Mouse (Mus musculus) forebrain, embryonic 15.5 days (tissue): ENCODE data around the gene Tab2. TPM values are rescaled to one million over a fixed set of nuclear protein-coding genes. Genes with fewer than 3 reads are reported as not detected.

Source experiments
- ATAC-seq: fragments of 200-750 bp; cut with Nextera tagmentation; replicated peaks from 2 replicates; pipeline ENCODE4 v1.8.0; 2017; ENCODE audit warnings: mild to moderate bottlenecking, moderate TSS enrichment, moderate library complexity
- H3K27ac ChIP-seq: fragments of 300-500 bp; sonication (generic); replicated peaks from 2 replicates; pipeline ENCODE4 v1.5.1; 2015; ENCODE audit warnings: mild to moderate bottlenecking, inconsistent platforms
- H3K27me3 ChIP-seq: fragments of 300-500 bp; sonication (generic); 2 replicates; pipeline ENCODE4 v1.6.1; 2015; ENCODE audit warnings: inconsistent platforms
- H3K36me3 ChIP-seq: fragments of 300-500 bp; sonication (generic); 2 replicates; pipeline ENCODE4 v1.6.1; 2015; ENCODE audit warnings: mild to moderate bottlenecking, inconsistent platforms
- H3K4me1 ChIP-seq: fragments of 300-500 bp; sonication (generic); 2 replicates; pipeline ENCODE4 v1.6.1; 2015; ENCODE audit warnings: inconsistent platforms
- H3K4me2 ChIP-seq: fragments of 300-500 bp; sonication (generic); replicated peaks from 2 replicates; pipeline ENCODE4 v1.6.1; 2015; ENCODE audit warnings: mild to moderate bottlenecking, inconsistent platforms
- H3K4me3 ChIP-seq: fragments of 300-500 bp; sonication (generic); 2 replicates; pipeline ENCODE4 v1.5.1; 2015; ENCODE audit warnings: mild to moderate bottlenecking, inconsistent platforms
- H3K9ac ChIP-seq: fragments of 300-500 bp; sonication (generic); replicated peaks from 2 replicates; pipeline ENCODE4 v1.6.1; 2015; ENCODE audit warnings: mild to moderate bottlenecking, inconsistent platforms
- H3K9me3 ChIP-seq: fragments of 300-500 bp; sonication (generic); 2 replicates; pipeline ENCODE4 v1.6.1; 2016; ENCODE audit warnings: inconsistent platforms
- WGBS: fragments of 180-500 bp; shearing (Covaris S2); methylation state at CpG from one replicate; pipeline ENCODE4 v1.1.7; 2015; ENCODE audit warnings: mixed read lengths; 5-methylcytosine and 5-hydroxymethylcytosine counted together
- polyA plus RNA-seq: library from polyadenylated mRNA; unstranded; fragments of >200 nt; fragmentation: Nextera tagmentation; extraction: Ambion mirVana; gene quantifications from 2 replicates; pipeline ENCODE4 v1.2.1, GENCODE M21; 2015

Gene Tab2
- polyA plus RNA-seq, 1 experiment from 2014 or later: 15.5 TPM

DNA sequence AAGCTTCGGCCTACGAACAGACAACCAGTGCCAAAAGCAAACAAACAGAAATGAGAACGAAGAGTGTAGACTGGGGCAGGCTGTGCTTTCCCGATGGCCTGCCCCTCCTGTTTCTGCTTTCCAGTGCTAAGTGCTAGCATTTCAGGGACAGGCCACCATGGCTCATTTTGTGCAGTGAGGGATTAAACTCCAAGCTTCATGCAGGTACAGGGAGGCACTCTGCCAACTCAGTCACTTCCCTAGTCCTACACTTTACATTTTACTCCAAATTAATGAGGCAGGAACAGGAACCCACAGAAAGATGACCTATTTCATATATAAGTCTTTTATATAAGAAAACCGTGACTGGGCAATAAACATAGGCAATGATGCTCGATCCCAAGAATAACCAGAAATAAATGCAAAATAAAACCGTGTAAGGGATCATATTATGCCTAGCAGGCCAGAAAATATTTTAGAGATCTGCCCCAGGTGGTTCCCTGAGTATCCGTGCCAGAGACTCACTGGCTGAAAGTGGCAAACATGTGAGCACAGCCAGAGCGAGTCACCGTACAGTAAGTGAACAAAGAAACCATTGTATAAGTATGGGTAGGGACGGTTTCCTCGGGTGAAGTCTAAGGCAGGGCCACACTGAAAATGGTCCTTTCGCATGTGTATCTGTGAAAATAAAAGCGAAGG, 94.6 kb downstream of the Tab2 start:
- Histone ChIP-seq H3K4me1 (no peaks in the 10 kb centered on the region), H3K9ac (no peak overlapping the region), H3K27ac (no peak overlapping the region), H3K4me2 (no peak overlapping the region), H3K36me3 (no peaks in the 10 kb centered on the region), H3K4me3 (no peak overlapping the region), H3K27me3 (no peaks in the 10 kb centered on the region), H3K9me3 (no peaks in the 10 kb centered on the region)
- WGBS: 76% methylated on average over 14 of the region's 14 CpGs
- no peak for ATAC-seq

DNA sequence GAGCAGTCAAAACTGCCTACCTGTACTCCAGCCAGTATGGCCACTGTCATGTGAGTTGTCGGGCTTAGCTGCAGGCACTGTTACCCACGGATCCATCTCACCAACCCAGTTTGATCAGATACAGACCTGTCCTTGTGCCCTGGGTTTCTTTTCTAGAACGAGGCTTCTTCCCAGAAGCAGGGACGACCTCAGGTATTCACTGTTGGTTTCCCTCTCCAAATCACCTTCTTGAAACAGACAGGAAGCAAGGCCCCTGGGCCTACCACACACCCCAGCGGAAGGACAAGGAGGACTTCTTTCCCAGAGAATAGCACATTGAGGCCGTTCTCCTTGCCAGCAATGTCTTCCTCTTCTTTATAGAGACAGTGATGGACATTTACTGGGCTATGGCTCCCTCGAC, 95.5 kb downstream of the Tab2 start:
- Histone ChIP-seq H3K36me3 (no peaks in the 10 kb centered on the region), H3K27ac (no peak overlapping the region), H3K27me3 (no peaks in the 10 kb centered on the region), H3K4me3 (no peak overlapping the region), H3K4me1 (no peaks in the 10 kb centered on the region), H3K9me3 (no peaks in the 10 kb centered on the region), H3K4me2 (no peak overlapping the region), H3K9ac (no peak overlapping the region)
- ATAC-seq: no peak
- WGBS: 87% methylated on average over 7 of the region's 7 CpGs

Other genes starting within 250 kb of the Tab2 start
- 41.8 and 42.5 TPM in 2 replicates for gene Katna1, start 230.2 kb downstream of the Tab2 start, polyA plus RNA-seq
- gene Ginm1, start 163.4 kb downstream of the Tab2 start, polyA plus RNA-seq: 47.1 and 50.0 TPM in 2 replicates
- 53.4 and 58.2 TPM in 2 replicates for gene Ppil4, start 163.3 kb downstream of the Tab2 start, polyA plus RNA-seq
- 0.04 and 0.10 TPM in 2 replicates for gene Zc3h12d, start 123.8 kb downstream of the Tab2 start, polyA plus RNA-seq